Mouse (Mus musculus): ENCODE results near the gene Krt28. TPM values are rescaled to one million over a fixed set of nuclear protein-coding genes. Genes with fewer than 3 reads are reported as not detected.

Gene Krt28
- total RNA-seq, 2 experiments from 2014 or later, result 0.34 TPM; not detected in 1

- DNase-seq (ENCODE audit: low spot score in 2 of 2), result peak; percentile 48 to 88
- intact Hi-C loops (cut with DNase I), result loop anchor here (10.0 kb wide), 1 partner anchor 185 kb away; no protein-coding TSS in a partner anchor
These were observed 4.8 kb downstream of the Krt28 start for GRCm38 (mm10) chr11:99369853-99370451.

GRCm38 (mm10) chr11:99369229-99369628 lies 5.5 kb downstream of the Krt28 start:
- intact Hi-C loops (cut with DNase I), result loop anchor here (10.0 kb wide), 1 partner anchor 184 kb away; no protein-coding TSS in a partner anchor
- no peak for DNase-seq (ENCODE audit: low spot score in 2 of 2)

GRCm38 (mm10) chr11:99366791-99367190 lies 7.9 kb downstream of the Krt28 start:
- intact Hi-C loops (cut with DNase I), result loop anchor here (10.0 kb wide), 1 partner anchor 182 kb away; no protein-coding TSS in a partner anchor
- DNase-seq (ENCODE audit: low spot score in 2 of 2), result no peak

- intact Hi-C loops (cut with DNase I), result loop anchor here (2.0 to 10.0 kb wide), 2 partner anchors 54 to 180 kb away; no protein-coding TSS in a partner anchor
- peak; percentile 43 to 65 for DNase-seq (ENCODE audit: low spot score in 2 of 2)
These were observed 10.3 kb downstream of the Krt28 start for GRCm38 (mm10) chr11:99364412-99364811.

- DNase-seq (ENCODE audit: low spot score in 2 of 2), result no peak
- intact Hi-C loops (cut with DNase I), result loop anchor here (10.0 kb wide), 1 partner anchor 177 kb away; no protein-coding TSS in a partner anchor
These were observed 13.3 kb downstream of the Krt28 start for GRCm38 (mm10) chr11:99361423-99361822.

- no peak for DNase-seq (ENCODE audit: low spot score in 2 of 2)
- intact Hi-C loops (cut with DNase I), result no loop called here
These were observed 23.7 kb downstream of the Krt28 start, which contains the start of gene Krt27 for GRCm38 (mm10) chr11:99351004-99351403. TSS of gene Krt27 (minus strand) at chr11:99351104.

GRCm38 (mm10) chr11:99339299-99339847 lies 35.3 kb downstream of the Krt28 start:
- intact Hi-C loops (cut with DNase I), result no loop called here
- DNase-seq (ENCODE audit: low spot score in 2 of 2), result no peak

- intact Hi-C loops (cut with DNase I), result no loop called here
- DNase-seq (ENCODE audit: low spot score in 2 of 2), result no peak
These were observed 36.8 kb downstream of the Krt28 start, which contains the start of gene Krt26 for GRCm38 (mm10) chr11:99337866-99338265. TSS of gene Krt26 (minus strand) at chr11:99337966.

GRCm38 (mm10) chr11:99333426-99333825 lies 41.3 kb downstream of the Krt28 start:
- intact Hi-C loops (cut with DNase I), result no loop called here
- peak; percentile 24 to 74 for DNase-seq (ENCODE audit: low spot score in 2 of 2)

GRCm38 (mm10) chr11:99329655-99330054 lies 45.0 kb downstream of the Krt28 start:
- intact Hi-C loops (cut with DNase I), result no loop called here
- no peak for DNase-seq (ENCODE audit: low spot score in 2 of 2)

- no peak for DNase-seq (ENCODE audit: low spot score in 2 of 2)
- intact Hi-C loops (cut with DNase I), result no loop called here
These were observed 51.9 kb downstream of the Krt28 start, which contains the start of gene Krt25 for GRCm38 (mm10) chr11:99322851-99323250. TSS of gene Krt25 (minus strand) at chr11:99322951.

- intact Hi-C loops (cut with DNase I), result no loop called here
- DNase-seq (ENCODE audit: low spot score in 2 of 2), result no peak
These were observed 53.6 kb downstream of the Krt28 start for GRCm38 (mm10) chr11:99321094-99321493.

GRCm38 (mm10) chr11:99319127-99319526 lies 55.6 kb downstream of the Krt28 start:
- no peak for DNase-seq (ENCODE audit: low spot score in 2 of 2)
- intact Hi-C loops (cut with DNase I), result no loop called here

GRCm38 (mm10) chr11:99316543-99316942 lies 58.2 kb downstream of the Krt28 start:
- intact Hi-C loops (cut with DNase I), result no loop called here
- DNase-seq (ENCODE audit: low spot score in 2 of 2), result no peak

Other genes with a start within 250 kb of the Krt28 start
- gene Ccr7, start 219.8 kb downstream of the Krt28 start, total RNA-seq (2021), result under 1 TPM in 1 of 2 experiments, not detected in 1; 0.16 TPM
- 10 to 100 TPM; 56.0 to 59.7 TPM for gene Smarce1, start 143.9 kb downstream of the Krt28 start, total RNA-seq (2021)
- 10 to 100 TPM; 26.3 to 27.0 TPM for gene Krt222, start 130.8 kb downstream of the Krt28 start, total RNA-seq (2021)
- not detected for gene Krt24, start 89.6 kb downstream of the Krt28 start, total RNA-seq (2021)
- gene Krt25, start 52.0 kb downstream of the Krt28 start, total RNA-seq (2021), result not detected
- gene Krt26, start 36.9 kb downstream of the Krt28 start, total RNA-seq (2021), result not detected
- not detected for gene Krt27, start 23.8 kb downstream of the Krt28 start, total RNA-seq (2021)
- 10 to 100 TPM; 10.6 to 11.7 TPM for gene Krt10, start 14.5 kb upstream of the Krt28 start, total RNA-seq (2021)
- 10 to 100 TPM; 10.3 TPM for gene Krt12, start 47.4 kb upstream of the Krt28 start, total RNA-seq (2021)
- not detected for gene Krt20, start 63.2 kb upstream of the Krt28 start, total RNA-seq (2021)
- gene Krt23, start 118.2 kb upstream of the Krt28 start, total RNA-seq (2021), result not detected
- gene Krt39, start 146.4 kb upstream of the Krt28 start, total RNA-seq (2021), result not detected
- gene Krt40, start 168.3 kb upstream of the Krt28 start, total RNA-seq (2021), result not detected
- gene Krtap3-3, start 176.0 kb upstream of the Krt28 start, total RNA-seq (2021), result not detected
- not detected for gene Krtap3-2, start 181.9 kb upstream of the Krt28 start, total RNA-seq (2021)
- not detected for gene Gm11939, start 184.6 kb upstream of the Krt28 start, total RNA-seq (2021)
- gene Krtap3-1, start 191.7 kb upstream of the Krt28 start, total RNA-seq (2021), result not detected
- gene Krtap1-5, start 206.1 kb upstream of the Krt28 start, total RNA-seq (2021), result not detected
- not detected for gene Krtap1-4, start 208.8 kb upstream of the Krt28 start, total RNA-seq (2021)
- not detected for gene Krtap1-3, start 216.4 kb upstream of the Krt28 start, total RNA-seq (2021)
- gene Krtap9-3, start 223.2 kb upstream of the Krt28 start, total RNA-seq (2021), result not detected
- gene Gm11938, start 228.4 kb upstream of the Krt28 start, total RNA-seq (2021), result not detected
- not detected for gene Gm11937, start 235.3 kb upstream of the Krt28 start, total RNA-seq (2021)
- not detected for gene Krtap2-4, start 239.9 kb upstream of the Krt28 start, total RNA-seq (2021)
- gene Gm11562, start 245.5 kb upstream of the Krt28 start, total RNA-seq (2021), result not detected

Measured in left cerebral cortex, postnatal 25 days (tissue).